Mouse (Mus musculus) embryonic facial prominence, embryonic 15.5 days (tissue): ENCODE measurements around the gene Phlda2. TPM values are rescaled to one million over a fixed set of nuclear protein-coding genes. Genes with fewer than 3 reads are reported as not detected.

ENCODE experiments used
- ATAC-seq: fragments of 200-750 bp; cut with Nextera tagmentation; 2 replicates; pipeline ENCODE4 v1.8.0; 2017; ENCODE audit warnings: low read depth, moderate TSS enrichment; ENCODE audit not compliant: insufficient number of reproducible peaks, low FRiP score, low TSS enrichment
- H3K27ac ChIP-seq: fragments of 300-500 bp; sonication (generic); replicated peaks from 2 replicates; pipeline ENCODE4 v1.5.1; 2015; ENCODE audit warnings: mild to moderate bottlenecking, inconsistent platforms
- H3K27me3 ChIP-seq: fragments of 300-500 bp; sonication (generic); 2 replicates; pipeline ENCODE4 v1.6.1; 2015; ENCODE audit warnings: inconsistent platforms
- H3K36me3 ChIP-seq: fragments of 300-500 bp; sonication (generic); 2 replicates; pipeline ENCODE4 v1.6.1; 2015; ENCODE audit warnings: mild to moderate bottlenecking, inconsistent platforms
- H3K4me1 ChIP-seq: fragments of 300-500 bp; sonication (generic); 2 replicates; pipeline ENCODE4 v1.6.1; 2015; ENCODE audit warnings: inconsistent platforms
- H3K4me2 ChIP-seq: fragments of 300-500 bp; sonication (generic); replicated peaks from 2 replicates; pipeline ENCODE4 v1.6.1; 2015; ENCODE audit warnings: mild to moderate bottlenecking, inconsistent platforms
- H3K4me3 ChIP-seq: fragments of 300-500 bp; sonication (generic); replicated peaks from 2 replicates; pipeline ENCODE4 v1.5.1; 2015; ENCODE audit warnings: mild to moderate bottlenecking, inconsistent platforms
- H3K9ac ChIP-seq: fragments of 300-500 bp; sonication (generic); 2 replicates; pipeline ENCODE4 v1.6.1; 2015; ENCODE audit warnings: inconsistent platforms
- H3K9me3 ChIP-seq: fragments of 300-500 bp; sonication (generic); replicated peaks from 2 replicates; pipeline ENCODE4 v1.6.1; 2016; ENCODE audit warnings: inconsistent platforms
- WGBS: fragments of 180-500 bp; shearing (Covaris S2); methylation state at CpG from one replicate; pipeline ENCODE4 v1.1.7; 2015; 5-methylcytosine and 5-hydroxymethylcytosine counted together
- polyA plus RNA-seq: library from polyadenylated mRNA; unstranded; fragments of >200 nt; fragmentation: Nextera tagmentation; extraction: Ambion mirVana; gene quantifications from 2 replicates; pipeline ENCODE4 v1.2.1, GENCODE M21; 2015

The Phlda2 gene
- polyA plus RNA-seq, 1 experiment from 2014 or later = 8.8 TPM

GRCm38 (mm10) chr7:143519333-143519732 is 16.4 kb upstream of the Phlda2 start:
- no peak for ATAC-seq
- H3K4me1 ChIP-seq = no peaks in the 10 kb centered on the region
- no peak overlapping the region for H3K4me2 ChIP-seq
- no peak overlapping the region for H3K4me3 ChIP-seq
- no peak overlapping the region for H3K9ac ChIP-seq
- no peaks in the 10 kb centered on the region for H3K9me3 ChIP-seq
- peaks cover 94% of the 10 kb centered on the region for H3K36me3 ChIP-seq
- 83% methylated on average over 4 of the region's 4 CpGs for whole genome bisulfite sequencing
- no peak overlapping the region for H3K27ac ChIP-seq
- no peaks in the 10 kb centered on the region for H3K27me3 ChIP-seq

- Histone ChIP-seq H3K9ac (no peak overlapping the region), H3K9me3 (no peaks in the 10 kb centered on the region), H3K27me3 (no peaks in the 10 kb centered on the region), H3K27ac (no peak overlapping the region), H3K4me1 (no peaks in the 10 kb centered on the region), H3K4me3 (no peak overlapping the region), H3K36me3 (peaks cover 63% of the 10 kb centered on the region), H3K4me2 (no peak overlapping the region)
- ATAC-seq = no peak
- WGBS = 90% methylated on average over 4 of the region's 4 CpGs
Measured at GRCm38 (mm10) chr7:143514416-143514768, 11.4 kb upstream of the Phlda2 start.

GRCm38 (mm10) chr7:143513763-143514415 is 10.9 kb upstream of the Phlda2 start:
- WGBS = 88% methylated on average over 10 of the region's 10 CpGs
- Histone ChIP-seq H3K4me3 (no peak overlapping the region), H3K4me2 (no peak overlapping the region), H3K4me1 (no peaks in the 10 kb centered on the region), H3K36me3 (peaks cover 58% of the 10 kb centered on the region), H3K9ac (no peak overlapping the region), H3K9me3 (no peaks in the 10 kb centered on the region), H3K27me3 (no peaks in the 10 kb centered on the region), H3K27ac (no peak overlapping the region)
- no peak for ATAC-seq

- Histone ChIP-seq H3K4me2 (no peak overlapping the region), H3K9me3 (no peaks in the 10 kb centered on the region), H3K9ac (no peak overlapping the region), H3K27me3 (no peaks in the 10 kb centered on the region), H3K4me1 (no peaks in the 10 kb centered on the region), H3K36me3 (peaks cover 33% of the 10 kb centered on the region), H3K27ac (no peak overlapping the region), H3K4me3 (no peak overlapping the region)
- ATAC-seq = no peak
Measured at GRCm38 (mm10) chr7:143511335-143511712, 8.4 kb upstream of the Phlda2 start.

GRCm38 (mm10) chr7:143510593-143511334 is 7.8 kb upstream of the Phlda2 start:
- ATAC-seq = no peak
- Histone ChIP-seq H3K9me3 (no peaks in the 10 kb centered on the region), H3K36me3 (peaks cover 28% of the 10 kb centered on the region), H3K4me3 (no peak overlapping the region), H3K27ac (no peak overlapping the region), H3K4me1 (no peaks in the 10 kb centered on the region), H3K27me3 (no peaks in the 10 kb centered on the region), H3K4me2 (no peak overlapping the region), H3K9ac (no peak overlapping the region)
- 89% methylated on average over 3 of the region's 3 CpGs for WGBS

GRCm38 (mm10) chr7:143509566-143509965 is 6.6 kb upstream of the Phlda2 start:
- 80% methylated on average over 1 of the region's 1 CpGs for WGBS
- no peak overlapping the region for H3K27ac ChIP-seq

GRCm38 (mm10) chr7:143506675-143507074 is 3.7 kb upstream of the Phlda2 start:
- Histone ChIP-seq H3K27me3 (peaks cover 26% of the 10 kb centered on the region), H3K4me2 (no peak overlapping the region), H3K4me3 (no peak overlapping the region), H3K9ac (no peak overlapping the region), H3K9me3 (no peaks in the 10 kb centered on the region), H3K36me3 (no peaks in the 10 kb centered on the region), H3K27ac (no peak overlapping the region), H3K4me1 (peaks cover 13% of the 10 kb centered on the region)
- 29% methylated on average over 7 of the region's 7 CpGs for WGBS
- ATAC-seq = no peak

More at GRCm38 (mm10) chr7:143509566-143509965, 6.6 kb upstream of the Phlda2 start:
- no peak overlapping the region for H3K9ac ChIP-seq
- H3K36me3 ChIP-seq = peaks cover 16% of the 10 kb centered on the region
- H3K4me3 ChIP-seq = no peak overlapping the region
- no peak for ATAC-seq
- no peaks in the 10 kb centered on the region for H3K27me3 ChIP-seq
- H3K9me3 ChIP-seq = no peaks in the 10 kb centered on the region
- H3K4me2 ChIP-seq = no peak overlapping the region
- H3K4me1 ChIP-seq = no peaks in the 10 kb centered on the region

GRCm38 (mm10) chr7:143506271-143506670 is 3.3 kb upstream of the Phlda2 start:
- ATAC-seq = no peak
- Histone ChIP-seq H3K4me2 (no peak overlapping the region), H3K4me3 (no peak overlapping the region), H3K4me1 (peaks cover 16% of the 10 kb centered on the region), H3K9ac (no peak overlapping the region), H3K27ac (no peak overlapping the region), H3K36me3 (no peaks in the 10 kb centered on the region), H3K9me3 (no peaks in the 10 kb centered on the region), H3K27me3 (peaks cover 30% of the 10 kb centered on the region)
- 65% methylated on average over 7 of the region's 7 CpGs for WGBS

- no peaks in the 10 kb centered on the region for H3K9me3 ChIP-seq
- no peaks in the 10 kb centered on the region for H3K36me3 ChIP-seq
- WGBS = 22% methylated on average over 11 of the region's 11 CpGs
- H3K4me2 ChIP-seq = no peak overlapping the region
- H3K27me3 ChIP-seq = peaks cover 35% of the 10 kb centered on the region
- peaks cover 16% of the 10 kb centered on the region for H3K4me1 ChIP-seq
- H3K9ac ChIP-seq = no peak overlapping the region
- no peak overlapping the region for H3K4me3 ChIP-seq
- ATAC-seq = no peak
- no peak overlapping the region for H3K27ac ChIP-seq
Measured at GRCm38 (mm10) chr7:143505823-143506222, 2.9 kb upstream of the Phlda2 start.

GRCm38 (mm10) chr7:143505411-143505810 is 2.5 kb upstream of the Phlda2 start:
- 80% methylated on average over 2 of the region's 2 CpGs for WGBS
- no peak overlapping the region for H3K4me3 ChIP-seq
- no peak for ATAC-seq

GRCm38 (mm10) chr7:143503926-143504325 is 976 bp upstream of the Phlda2 start:
- Histone ChIP-seq H3K4me1 (peaks cover 16% of the 10 kb centered on the region), H3K27ac (no peak overlapping the region), H3K27me3 (peaks cover 45% of the 10 kb centered on the region), H3K9ac (no peak overlapping the region), H3K9me3 (no peaks in the 10 kb centered on the region), H3K4me2 (no peak overlapping the region), H3K36me3 (no peaks in the 10 kb centered on the region), H3K4me3 (no peak overlapping the region)
- 78% methylated on average over 6 of the region's 6 CpGs for WGBS
- ATAC-seq = no peak

More at GRCm38 (mm10) chr7:143505411-143505810, 2.5 kb upstream of the Phlda2 start:
- no peaks in the 10 kb centered on the region for H3K9me3 ChIP-seq
- H3K4me1 ChIP-seq = peaks cover 16% of the 10 kb centered on the region
- H3K27me3 ChIP-seq = peaks cover 39% of the 10 kb centered on the region
- H3K27ac ChIP-seq = no peak overlapping the region
- no peaks in the 10 kb centered on the region for H3K36me3 ChIP-seq
- H3K4me2 ChIP-seq = no peak overlapping the region
- H3K9ac ChIP-seq = no peak overlapping the region
